Mouse (Mus musculus): Measurements from ENCODE around the gene Adra2b. TPM values are rescaled to one million over a fixed set of nuclear protein-coding genes. Genes with fewer than 3 reads are reported as not detected.

The Adra2b gene
- polyA plus RNA-seq, 1 experiment from 2014 or later = 4.8 TPM

- H3K4me3 ChIP-seq (ENCODE audit: low read depth, low read length) = no peak overlapping the region
- peaks cover 8% of the 10 kb centered on the region for H3K4me1 ChIP-seq (ENCODE audit: insufficient read depth)
- no peaks in the 10 kb centered on the region for H3K9me3 ChIP-seq (ENCODE audit: low read length)
- no peaks in the 10 kb centered on the region for H3K36me3 ChIP-seq (replicated peaks; ENCODE audit: insufficient read depth, low read length)
- H3K9ac ChIP-seq (replicated peaks) = no peak overlapping the region
- no peak for ATAC-seq
- no peak overlapping the region for H3K4me2 ChIP-seq (ENCODE audit: low read depth, low read length)
- H3K27me3 ChIP-seq (ENCODE audit: insufficient read depth, low read length) = no peaks in the 10 kb centered on the region
- DNase-seq = no peak
- no peak overlapping the region for H3K27ac ChIP-seq (ENCODE audit: low read depth)
- WGBS (ENCODE audit: insufficient replicate concordance) = 31% methylated on average over 4 of the region's 4 CpGs
- TF ChIP-seq CTCF (IDR thresholded peaks at IDR 0.05; ENCODE audit: low read depth) (no peak), EP300 (IDR thresholded peaks at IDR 0.05; ENCODE audit: low read depth) (no peak)
Observed at GRCm38 (mm10) chr2:127319071-127319470, 43.9 kb upstream of the Adra2b start.

- H3K9ac ChIP-seq (replicated peaks) = no peak overlapping the region
- no peak overlapping the region for H3K4me3 ChIP-seq (ENCODE audit: low read depth, low read length)
- no peak overlapping the region for H3K4me2 ChIP-seq (ENCODE audit: low read depth, low read length)
- no peaks in the 10 kb centered on the region for H3K27me3 ChIP-seq (ENCODE audit: insufficient read depth, low read length)
- TF ChIP-seq EP300 (IDR thresholded peaks at IDR 0.05; ENCODE audit: low read depth) = no peak
- TF ChIP-seq CTCF (IDR thresholded peaks at IDR 0.05; ENCODE audit: low read depth) = no peak
- H3K4me1 ChIP-seq (ENCODE audit: insufficient read depth) = peaks cover 8% of the 10 kb centered on the region; the same call in 1 of the 2 replicates
- ATAC-seq (no peak), DNase-seq (no peak)
- H3K9me3 ChIP-seq (ENCODE audit: low read length) = no peaks in the 10 kb centered on the region
- 52% methylated on average over 6 of the region's 6 CpGs for WGBS (ENCODE audit: insufficient replicate concordance)
- H3K27ac ChIP-seq (ENCODE audit: low read depth) = 0 out of 2 replicates have a peak overlapping the region, but pooled peaks have one; percentile 16
- H3K36me3 ChIP-seq (replicated peaks; ENCODE audit: insufficient read depth, low read length) = no peaks in the 10 kb centered on the region
Observed at GRCm38 (mm10) chr2:127322671-127323285, 40.2 kb upstream of the Adra2b start.

GRCm38 (mm10) chr2:127323667-127324066 is 39.3 kb upstream of the Adra2b start:
- no peak for TF ChIP-seq EP300 (IDR thresholded peaks at IDR 0.05; ENCODE audit: low read depth)
- TF ChIP-seq CTCF (IDR thresholded peaks at IDR 0.05; ENCODE audit: low read depth) = no peak
- WGBS (ENCODE audit: insufficient replicate concordance) = 81% methylated on average over 1 of the region's 1 CpGs
- DNase-seq = no peak

GRCm38 (mm10) chr2:127324456-127324855 is 38.6 kb upstream of the Adra2b start:
- WGBS (ENCODE audit: insufficient replicate concordance) = 42% methylated on average over 7 of the region's 7 CpGs
- TF ChIP-seq EP300 (IDR thresholded peaks at IDR 0.05; ENCODE audit: low read depth) = no peak
- no peak for TF ChIP-seq CTCF (IDR thresholded peaks at IDR 0.05; ENCODE audit: low read depth)
- no peak for DNase-seq

More at GRCm38 (mm10) chr2:127323667-127324066, 39.3 kb upstream of the Adra2b start:
- peaks cover 12% of the 10 kb centered on the region for H3K4me1 ChIP-seq (ENCODE audit: insufficient read depth)
- H3K36me3 ChIP-seq (replicated peaks; ENCODE audit: insufficient read depth, low read length) = no peaks in the 10 kb centered on the region
- H3K9me3 ChIP-seq (ENCODE audit: low read length) = no peaks in the 10 kb centered on the region
- no peak overlapping the region for H3K9ac ChIP-seq (replicated peaks)
- no peak overlapping the region for H3K4me2 ChIP-seq (ENCODE audit: low read depth, low read length)
- H3K27me3 ChIP-seq (ENCODE audit: insufficient read depth, low read length) = no peaks in the 10 kb centered on the region
- H3K27ac ChIP-seq (ENCODE audit: low read depth) = no peak overlapping the region
- H3K4me3 ChIP-seq (ENCODE audit: low read depth, low read length) = no peak overlapping the region
- no peak for ATAC-seq

GRCm38 (mm10) chr2:127328090-127328851 is 34.7 kb upstream of the Adra2b start:
- ATAC-seq = peak; percentile 79
- Histone ChIP-seq H3K36me3 (replicated peaks; ENCODE audit: insufficient read depth, low read length) (no peaks in the 10 kb centered on the region), H3K4me3 (ENCODE audit: low read depth, low read length) (no peak overlapping the region), H3K9ac (replicated peaks) (no peak overlapping the region), H3K4me1 (ENCODE audit: insufficient read depth) (peaks cover 20% of the 10 kb centered on the region), H3K9me3 (ENCODE audit: low read length) (no peaks in the 10 kb centered on the region), H3K27ac (ENCODE audit: low read depth) (peak overlapping the region; percentile 66), H3K27me3 (ENCODE audit: insufficient read depth, low read length) (no peaks in the 10 kb centered on the region), H3K4me2 (ENCODE audit: low read depth, low read length) (no peak overlapping the region)
- TF ChIP-seq CTCF (IDR thresholded peaks at IDR 0.05; ENCODE audit: low read depth) (no peak), EP300 (IDR thresholded peaks at IDR 0.05; ENCODE audit: low read depth) (peak; percentile 71)
- DNase-seq = peak; percentile 44
- 32% methylated on average over 12 of the region's 12 CpGs for WGBS (ENCODE audit: insufficient replicate concordance)

More at GRCm38 (mm10) chr2:127324456-127324855, 38.6 kb upstream of the Adra2b start:
- Histone ChIP-seq H3K36me3 (replicated peaks; ENCODE audit: insufficient read depth, low read length) (no peaks in the 10 kb centered on the region), H3K4me2 (ENCODE audit: low read depth, low read length) (no peak overlapping the region), H3K27me3 (ENCODE audit: insufficient read depth, low read length) (no peaks in the 10 kb centered on the region), H3K9me3 (ENCODE audit: low read length) (no peaks in the 10 kb centered on the region), H3K9ac (replicated peaks) (no peak overlapping the region), H3K27ac (ENCODE audit: low read depth) (no peak overlapping the region), H3K4me3 (ENCODE audit: low read depth, low read length) (no peak overlapping the region), H3K4me1 (ENCODE audit: insufficient read depth) (peaks cover 19% of the 10 kb centered on the region)
- no peak for ATAC-seq

GRCm38 (mm10) chr2:127332807-127333570 is 30.0 kb upstream of the Adra2b start:
- Histone ChIP-seq H3K9me3 (ENCODE audit: low read length) (no peaks in the 10 kb centered on the region), H3K4me3 (ENCODE audit: low read depth, low read length) (no peak overlapping the region), H3K4me2 (ENCODE audit: low read depth, low read length) (no peak overlapping the region), H3K27me3 (ENCODE audit: insufficient read depth, low read length) (peaks cover 12% of the 10 kb centered on the region), H3K36me3 (replicated peaks; ENCODE audit: insufficient read depth, low read length) (no peaks in the 10 kb centered on the region; the same call in 1 of the 2 replicates), H3K4me1 (ENCODE audit: insufficient read depth) (peaks cover 30% of the 10 kb centered on the region), H3K9ac (replicated peaks) (no peak overlapping the region), H3K27ac (ENCODE audit: low read depth) (no peak overlapping the region)
- no peak for ATAC-seq
- DNase-seq = no peak
- no peak for TF ChIP-seq CTCF (IDR thresholded peaks at IDR 0.05; ENCODE audit: low read depth)
- TF ChIP-seq EP300 (IDR thresholded peaks at IDR 0.05; ENCODE audit: low read depth) = no peak
- 68% methylated on average over 14 of the region's 14 CpGs for WGBS (ENCODE audit: insufficient replicate concordance)

All from liver, postnatal 0 days (tissue).